Mouse (Mus musculus): ENCODE measurements around the gene Fam208a.

- TF ChIP-seq CTCF (IDR thresholded peaks at IDR 0.05; ENCODE audit: extremely low read depth, insufficient read depth, insufficient read length, insufficient replicate concordance) (no peak), POLR2A (IDR thresholded peaks at IDR 0.05; ENCODE audit: low read depth, low read length) (no peak)
Observed at GRCm38 (mm10) chr14:27388616-27389015, 40.0 kb upstream of the Fam208a start.

Data from spleen, adult 2 months (tissue).